Mouse (Mus musculus) liver (tissue): ENCODE results near the gene Gpr55.
"Not testable (repeated sequence)": the region's sequence is repeated elsewhere in the genome, so short reads cannot be mapped to it uniquely, and the experiment has no call there.

Experiments
- DNase-seq: peaks from one replicate; pipeline ENCODE4 v3.0.0-alpha.2; 2020; ENCODE audit warnings: mixed read lengths

Gene Gpr55

DNA sequence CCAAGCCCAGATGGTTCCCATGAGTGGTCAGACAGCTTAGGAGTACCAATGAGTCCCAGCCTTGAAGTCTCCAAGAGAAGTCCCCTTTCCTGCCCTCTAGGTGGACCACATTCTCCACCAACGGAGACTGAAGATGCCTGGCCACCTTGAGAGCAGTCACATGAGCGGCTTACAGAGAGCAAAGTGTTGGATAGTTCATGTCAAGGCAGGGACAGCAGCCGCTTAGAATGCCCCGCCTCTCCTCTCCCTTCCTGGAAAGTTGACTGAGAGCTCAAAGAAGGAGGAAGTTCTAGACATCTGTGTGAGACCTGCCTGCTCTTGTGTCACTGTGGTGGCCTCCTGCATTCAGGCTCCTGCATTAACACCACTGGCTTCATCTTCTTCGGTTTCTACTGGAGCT lies at the start of gene Gpr55:
TSS of gene Gpr55 (minus strand) at position 135 of the 400 bp plus-strand sequence.
- DNase-seq = peak; percentile 13

DNA sequence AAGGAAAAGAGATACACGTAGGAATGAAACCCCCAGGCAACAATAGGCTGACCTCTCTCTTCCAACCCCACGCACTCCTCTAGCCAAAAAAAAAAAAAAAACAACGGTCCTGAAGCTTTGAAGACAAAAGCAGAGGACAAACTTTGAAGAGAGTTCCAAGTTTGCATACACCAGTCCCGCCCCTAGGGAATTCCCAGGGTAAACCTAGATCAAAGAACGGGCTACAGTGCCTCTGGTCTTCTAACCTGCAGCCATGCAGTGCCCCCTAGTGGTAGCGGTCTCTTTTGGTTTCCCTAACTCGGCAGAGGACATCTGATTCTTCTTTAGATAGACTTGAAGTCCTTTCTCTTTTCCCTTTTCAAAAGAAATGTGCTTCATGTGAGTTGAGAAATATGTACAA lies 47.0 kb upstream of the Gpr55 start:
- DNase-seq = peak; percentile 84

DNA sequence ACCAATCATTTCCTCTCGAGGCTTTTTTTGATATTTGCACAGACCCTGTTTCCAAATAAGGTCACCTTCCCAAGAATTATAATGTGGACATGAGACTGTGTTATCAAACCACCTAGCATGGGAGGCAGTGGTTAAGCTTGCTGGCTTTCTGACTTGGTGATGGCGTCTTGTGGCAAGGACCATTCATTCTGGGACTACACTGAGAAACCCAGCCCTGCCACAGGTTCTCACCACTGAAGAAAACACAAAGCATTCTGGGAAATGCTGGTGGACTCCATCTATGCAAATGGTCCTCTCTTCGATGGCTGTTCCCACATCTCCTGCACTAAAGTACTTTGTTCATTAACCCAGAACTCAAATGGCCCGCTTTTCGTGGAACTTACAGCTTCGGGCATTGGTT lies 45.2 kb upstream of the Gpr55 start:
- no peak for DNase-seq

DNA sequence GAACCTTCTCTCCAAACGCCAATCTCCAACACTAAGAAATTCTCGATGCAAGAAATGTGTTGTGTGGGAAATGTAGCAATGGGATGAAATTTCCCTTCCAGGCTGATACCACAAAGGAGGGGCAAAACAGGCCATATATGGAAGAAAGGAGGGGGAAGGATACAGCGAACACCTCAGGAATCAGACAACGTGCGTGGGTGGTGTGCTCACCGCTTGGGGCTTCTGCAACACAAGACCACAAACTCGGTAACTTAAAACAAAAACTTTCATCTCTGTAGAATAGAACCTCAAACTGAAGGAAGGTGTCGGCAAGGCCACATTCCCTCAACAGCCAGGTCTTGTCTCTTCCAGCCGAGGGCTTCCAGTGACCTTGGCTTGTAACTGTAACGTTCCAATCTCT lies 44.7 kb upstream of the Gpr55 start:
- DNase-seq = no peak

- no peak for DNase-seq
Observed at GRCm38 (mm10) chr1:85999853-86000570, 39.2 kb upstream of the Gpr55 start.

DNA sequence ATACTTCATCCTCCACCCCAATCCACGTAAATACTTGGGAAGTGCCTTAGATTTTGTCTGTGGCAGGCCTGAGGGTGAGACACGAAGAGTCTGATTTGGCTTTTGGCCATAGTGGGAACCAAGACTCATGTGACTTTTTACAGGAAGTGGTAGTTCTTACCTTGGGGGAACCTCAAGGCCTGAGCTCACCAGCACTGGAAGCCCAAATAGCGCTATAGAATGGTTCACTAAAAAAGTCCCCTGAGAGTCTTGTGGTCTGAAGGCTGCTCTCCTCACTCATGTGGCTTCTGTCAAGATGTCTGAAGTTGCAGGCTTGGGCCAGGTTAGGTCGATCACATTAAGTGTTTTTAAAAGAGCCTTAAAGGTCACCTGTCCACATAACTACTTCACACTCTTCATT lies 37.2 kb upstream of the Gpr55 start:
- DNase-seq = no peak

GRCm38 (mm10) chr1:85997221-85997620 lies 36.4 kb upstream of the Gpr55 start:
- DNase-seq = no peak

DNA sequence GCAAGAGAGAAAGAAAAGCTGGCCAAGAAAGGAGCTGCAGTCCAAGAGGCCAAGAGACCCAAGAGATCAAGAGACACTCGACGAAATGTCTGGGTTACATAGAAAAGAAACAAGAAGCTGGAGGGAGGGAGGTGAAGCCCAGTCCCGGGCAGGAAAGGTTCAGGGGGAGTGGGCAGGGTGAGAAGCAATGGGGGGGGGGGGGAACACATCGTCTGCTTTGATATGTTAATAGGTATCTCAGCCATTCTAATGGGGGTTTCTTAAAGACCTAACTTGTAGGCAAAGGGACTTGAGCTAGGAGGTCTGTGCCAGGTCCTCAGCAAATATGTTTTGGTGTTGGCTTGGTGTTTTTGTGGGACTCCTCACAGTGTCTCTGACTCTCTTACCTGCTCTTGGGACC lies 32.7 kb upstream of the Gpr55 start:
- no peak for DNase-seq

DNA sequence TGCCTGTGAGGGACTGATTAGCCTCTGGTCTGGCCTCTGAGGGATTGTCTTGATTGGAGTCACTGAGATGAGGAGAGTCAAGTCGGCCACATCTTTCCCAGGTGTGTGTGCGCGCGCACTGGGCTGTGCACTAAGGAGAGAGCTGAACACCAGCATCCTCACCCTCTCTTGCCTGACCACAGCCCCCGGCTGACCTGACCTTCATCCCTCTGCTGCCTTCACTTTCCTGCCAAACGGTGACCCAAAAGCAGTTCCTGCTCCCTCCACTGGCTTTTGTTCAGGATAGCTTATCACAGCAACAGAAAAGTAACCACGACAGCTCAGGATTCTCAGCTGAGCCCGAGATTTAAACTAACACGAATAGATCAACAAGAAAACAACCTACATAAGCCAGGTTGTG lies 31.4 kb upstream of the Gpr55 start:
- DNase-seq = no peak

- DNase-seq = not testable (repeated sequence)
Observed at GRCm38 (mm10) chr1:85988882-85989281, 28.1 kb upstream of the Gpr55 start.

DNA sequence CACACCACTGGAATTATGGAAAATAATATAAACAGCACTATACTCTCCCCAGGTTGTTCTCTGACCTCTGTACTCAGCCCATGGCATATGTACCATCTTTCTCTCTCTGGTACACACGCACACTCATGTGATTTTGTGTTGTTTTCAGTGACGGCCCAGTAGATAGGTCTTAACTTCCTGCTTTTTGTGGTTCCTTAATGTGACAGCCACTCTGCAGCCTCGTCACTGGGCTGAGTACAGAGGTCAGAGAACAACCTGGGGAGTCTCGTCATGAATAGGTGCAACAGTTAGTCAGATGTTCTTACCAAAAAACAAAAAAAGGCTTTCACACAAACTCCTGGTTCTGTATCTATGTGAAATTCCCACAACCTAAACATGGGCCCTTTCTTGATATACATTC lies 27.5 kb upstream of the Gpr55 start:
- DNase-seq = no peak

DNA sequence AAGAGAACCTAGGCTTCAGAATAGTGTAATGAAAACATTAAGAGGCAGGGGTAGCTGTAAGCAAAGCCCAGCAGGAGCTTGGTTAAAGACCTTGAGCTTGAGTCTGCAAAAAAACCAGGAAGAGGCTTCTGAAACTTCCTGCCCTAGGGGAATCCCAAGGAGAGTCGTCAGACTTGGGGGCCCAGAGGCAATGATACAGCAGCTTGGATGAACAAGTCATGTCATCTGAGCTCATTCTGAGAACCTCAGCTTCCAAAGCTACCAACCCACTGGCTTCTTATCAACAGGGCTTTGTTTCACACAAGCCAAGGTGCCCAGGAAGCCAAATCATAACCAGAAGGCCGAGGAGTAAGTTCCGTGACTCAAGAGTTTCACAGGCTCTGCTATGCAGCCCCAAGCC lies 25.0 kb upstream of the Gpr55 start:
- DNase-seq = no peak

DNA sequence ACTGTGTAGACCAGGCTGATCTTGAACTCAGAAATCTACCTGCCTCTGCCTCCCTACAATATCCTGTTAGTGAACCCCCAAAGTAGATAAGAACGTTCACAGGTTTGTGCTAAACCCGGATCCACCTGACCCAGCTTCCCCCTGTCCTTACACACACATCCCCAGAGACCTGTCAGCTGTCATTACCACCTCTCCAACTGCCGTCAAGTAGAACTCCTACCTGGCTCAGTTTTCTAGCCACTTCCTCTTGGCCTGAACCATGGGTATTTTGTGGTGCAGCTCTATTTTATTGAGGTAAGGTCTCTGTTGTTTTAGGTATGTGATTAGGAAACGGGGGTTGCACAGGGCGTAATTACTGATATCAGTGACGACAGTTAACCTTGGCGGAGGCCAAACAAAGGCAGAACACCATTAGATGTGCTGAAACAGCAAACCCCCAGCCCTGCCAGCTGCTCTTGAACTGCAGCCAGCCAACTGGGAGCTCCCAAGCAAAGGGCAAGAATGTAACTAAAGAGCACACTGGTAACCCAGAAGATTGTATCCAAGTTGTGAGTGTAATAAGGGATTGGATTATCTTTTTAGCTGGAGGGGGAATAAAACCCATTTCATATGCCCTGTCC lies 21.0 kb upstream of the Gpr55 start:
- DNase-seq = no peak

- DNase-seq = no peak
Observed at GRCm38 (mm10) chr1:85977709-85978108, 16.9 kb upstream of the Gpr55 start.

GRCm38 (mm10) chr1:85973468-85973877 lies 12.7 kb upstream of the Gpr55 start:
- DNase-seq = no peak

- DNase-seq = no peak
Observed at GRCm38 (mm10) chr1:85972341-85972740, 11.5 kb upstream of the Gpr55 start.

DNA sequence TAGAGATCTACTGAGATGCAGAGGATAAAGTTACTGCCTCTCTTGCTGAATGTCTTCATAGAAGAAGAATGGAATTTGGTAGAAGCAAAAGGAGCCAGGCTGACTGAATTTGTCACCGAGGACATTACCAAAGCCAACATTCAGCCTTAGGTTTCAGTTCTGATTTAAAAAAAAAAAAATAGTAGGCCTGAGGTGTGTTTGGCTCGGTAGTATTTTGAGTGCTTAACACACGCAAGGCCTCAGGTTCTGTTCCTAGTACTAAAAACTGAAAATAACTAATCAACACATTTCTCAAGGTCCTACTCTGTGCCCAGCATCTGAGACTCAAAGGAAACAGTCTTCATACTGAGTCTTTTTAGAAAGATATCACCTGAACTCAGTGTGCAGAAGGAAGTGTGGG lies 10.3 kb upstream of the Gpr55 start:
- DNase-seq = no peak

DNA sequence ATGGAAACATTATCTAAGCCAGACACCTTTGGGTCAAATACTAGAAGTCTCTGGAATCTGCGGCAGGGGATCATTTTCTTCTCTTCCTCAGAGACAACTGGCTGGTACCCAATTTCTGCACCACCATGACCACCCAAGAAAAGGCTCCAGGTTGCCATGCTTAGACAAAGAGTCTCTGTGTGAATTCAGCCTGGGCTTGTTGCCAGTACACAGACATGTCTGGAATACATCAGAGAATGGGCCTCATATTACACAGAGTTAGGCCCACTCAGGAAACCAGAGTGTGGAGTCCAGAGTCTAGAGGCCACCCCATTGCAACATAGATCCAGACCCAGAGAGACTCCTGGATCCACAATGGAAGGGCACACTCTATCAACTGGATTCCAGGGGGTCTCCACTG lies 8.7 kb upstream of the Gpr55 start:
- no peak for DNase-seq

- DNase-seq = no peak
Observed at GRCm38 (mm10) chr1:85969081-85969480, 8.3 kb upstream of the Gpr55 start.

DNA sequence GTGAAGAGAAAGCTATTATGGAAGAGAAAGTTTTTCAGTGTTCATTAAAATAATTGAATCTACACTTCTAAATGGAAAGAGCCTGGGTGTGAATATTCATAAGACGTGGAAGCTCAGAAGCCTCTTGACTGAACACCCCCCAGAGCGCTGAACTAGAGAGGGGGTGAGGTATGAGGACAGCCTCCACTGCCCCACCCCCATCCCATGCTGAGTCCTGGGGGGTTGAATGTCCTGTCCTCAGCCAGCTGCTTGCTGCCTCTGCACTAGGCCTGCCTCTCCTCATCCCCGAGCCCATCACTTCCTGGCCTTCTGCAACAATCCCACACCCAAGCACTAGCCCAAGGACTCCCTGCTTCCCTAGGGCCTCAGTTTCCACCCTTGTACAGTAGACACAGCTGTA lies 5.0 kb upstream of the Gpr55 start:
- DNase-seq = no peak

GRCm38 (mm10) chr1:85962081-85962480 lies 1.3 kb upstream of the Gpr55 start:
- DNase-seq = no peak

DNA sequence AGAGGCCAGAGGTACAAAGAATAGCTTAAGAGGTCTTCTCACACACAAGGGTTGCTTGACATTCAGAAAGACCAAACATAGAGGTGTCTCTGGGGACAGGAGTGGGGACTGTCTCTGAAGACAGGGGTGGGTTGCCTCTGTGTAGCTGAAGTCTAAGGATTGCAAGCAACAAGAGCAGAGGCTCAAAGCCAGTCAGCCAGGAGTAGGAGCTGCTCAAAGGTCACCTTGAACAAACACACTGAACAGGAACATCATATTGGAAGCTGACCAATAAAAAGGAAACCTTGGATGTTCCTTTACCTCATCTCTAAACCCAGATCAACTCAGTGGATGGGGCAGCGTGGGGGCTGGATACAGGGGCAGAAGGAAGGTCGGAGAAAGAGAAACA lies 924 bp downstream of the Gpr55 start:
- no peak for DNase-seq

- DNase-seq = no peak
Observed at GRCm38 (mm10) chr1:85959129-85959888, 1.5 kb downstream of the Gpr55 start.

- no peak for DNase-seq
Observed at GRCm38 (mm10) chr1:85957942-85958619, 2.7 kb downstream of the Gpr55 start.
